Mouse (Mus musculus): ENCODE measurements at regions not wholly inside any gene's neighbourhood (a gene's known extent, or its start where the extent isn't known, plus 50 kb on each side); places are given as distances from the start of the nearest gene placed in this dataset.

DNA sequence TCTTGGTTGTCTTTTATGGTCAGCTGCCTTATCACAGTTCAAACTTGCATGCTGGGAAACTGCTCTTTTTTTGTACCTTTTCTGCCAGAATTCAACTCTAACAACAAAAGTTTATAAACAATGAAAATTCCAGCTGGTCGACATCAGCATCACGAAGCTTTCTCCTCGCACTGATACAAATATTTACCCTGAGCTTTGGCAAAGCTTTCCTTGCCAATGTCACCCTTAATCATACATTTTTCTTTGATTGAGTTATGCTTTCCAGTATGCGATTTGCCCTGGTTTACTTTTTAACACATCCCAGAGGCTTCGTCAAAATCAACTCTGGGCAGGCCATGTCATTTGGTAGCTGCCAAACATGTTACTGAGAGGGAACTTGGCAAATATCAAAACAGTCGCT, 1333.5 kb upstream of the Zeb2 start:
- no peaks in the 10 kb centered on the region for H3K27me3 ChIP-seq (replicated peaks; ENCODE audit: control insufficient read depth, insufficient read depth, low read length)
- TF ChIP-seq CTCF (IDR thresholded peaks at IDR 0.05; ENCODE audit: low read depth): no peak
- 34% methylated on average over 6 of the region's 6 CpGs for WGBS
- no peak overlapping the region for H3K27ac ChIP-seq (ENCODE audit: low read depth, low read length)
- no peak overlapping the region for H3K9ac ChIP-seq (ENCODE audit: low read depth, low read length)
- ATAC-seq: no peak
- H3K4me1 ChIP-seq (replicated peaks; ENCODE audit: control insufficient read depth, insufficient read depth, low read length): no peaks in the 10 kb centered on the region
- no peak overlapping the region for H3K4me2 ChIP-seq (replicated peaks; ENCODE audit: low read depth)
- no peaks in the 10 kb centered on the region for H3K9me3 ChIP-seq (ENCODE audit: control insufficient read depth)
- H3K4me3 ChIP-seq (ENCODE audit: low read depth, low read length): no peak overlapping the region
- no peaks in the 10 kb centered on the region for H3K36me3 ChIP-seq (ENCODE audit: control insufficient read depth, insufficient read depth)

DNA sequence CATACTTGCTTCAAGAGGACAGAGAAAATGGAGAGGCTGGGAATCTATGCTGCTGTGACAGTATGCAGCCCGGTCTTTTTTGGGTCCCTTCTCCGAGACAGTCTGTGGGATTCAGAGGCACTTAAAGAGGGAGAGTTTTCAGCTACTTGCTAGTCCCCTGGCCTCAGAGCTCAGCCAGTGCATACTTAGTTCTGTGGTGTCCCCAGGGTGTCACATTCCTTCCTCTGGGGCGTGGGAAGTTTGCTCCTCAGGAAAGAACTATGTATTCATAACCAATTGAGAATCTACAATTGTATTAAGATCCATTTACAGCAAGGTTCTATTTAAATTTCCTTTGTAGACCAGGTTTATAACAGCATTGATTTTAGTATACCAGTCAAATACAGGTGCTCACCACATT, 1328.1 kb upstream of the Zeb2 start:
- no peak overlapping the region for H3K9ac ChIP-seq (ENCODE audit: low read depth, low read length)
- no peak overlapping the region for H3K4me3 ChIP-seq (ENCODE audit: low read depth, low read length)
- WGBS: 75% methylated on average over 3 of the region's 3 CpGs
- no peaks in the 10 kb centered on the region; the same call in 1 of the 2 replicates for H3K4me1 ChIP-seq (replicated peaks; ENCODE audit: control insufficient read depth, insufficient read depth, low read length)
- H3K36me3 ChIP-seq (ENCODE audit: control insufficient read depth, insufficient read depth): no peaks in the 10 kb centered on the region
- no peaks in the 10 kb centered on the region for H3K27me3 ChIP-seq (replicated peaks; ENCODE audit: control insufficient read depth, insufficient read depth, low read length)
- no peak overlapping the region for H3K4me2 ChIP-seq (replicated peaks; ENCODE audit: low read depth)
- H3K27ac ChIP-seq (ENCODE audit: low read depth, low read length): no peak overlapping the region
- ATAC-seq: no peak
- no peaks in the 10 kb centered on the region for H3K9me3 ChIP-seq (ENCODE audit: control insufficient read depth)
- TF ChIP-seq CTCF (IDR thresholded peaks at IDR 0.05; ENCODE audit: low read depth): no peak

DNA sequence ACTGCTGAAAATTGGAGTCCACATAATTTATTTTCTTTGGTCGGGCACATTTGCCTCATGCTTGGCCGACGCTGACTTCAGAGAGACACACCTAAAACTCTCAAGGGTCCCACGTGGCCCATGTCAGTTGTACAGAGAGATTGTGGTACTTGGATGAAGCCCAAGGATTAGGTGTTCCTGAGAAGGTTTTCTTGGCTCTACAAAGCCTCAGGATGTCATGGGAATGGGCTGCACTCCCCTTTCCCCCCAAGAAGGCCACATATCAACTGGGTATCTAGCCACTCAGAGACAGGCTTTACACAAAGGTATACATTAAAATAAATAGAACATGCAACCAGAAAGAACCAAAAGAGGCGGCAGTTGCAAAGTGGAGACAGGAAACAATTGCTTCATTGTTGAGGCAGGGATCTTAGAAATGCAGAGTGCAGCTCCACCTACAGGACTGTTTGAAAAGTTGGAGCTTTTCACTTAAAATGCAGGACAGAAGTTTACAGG, 1326.5 kb upstream of the Zeb2 start:
- under 1% methylated on average over 5 of the region's 5 CpGs for WGBS
- H3K4me3 ChIP-seq (ENCODE audit: low read depth, low read length): peak overlapping the region; percentile 20

DNA sequence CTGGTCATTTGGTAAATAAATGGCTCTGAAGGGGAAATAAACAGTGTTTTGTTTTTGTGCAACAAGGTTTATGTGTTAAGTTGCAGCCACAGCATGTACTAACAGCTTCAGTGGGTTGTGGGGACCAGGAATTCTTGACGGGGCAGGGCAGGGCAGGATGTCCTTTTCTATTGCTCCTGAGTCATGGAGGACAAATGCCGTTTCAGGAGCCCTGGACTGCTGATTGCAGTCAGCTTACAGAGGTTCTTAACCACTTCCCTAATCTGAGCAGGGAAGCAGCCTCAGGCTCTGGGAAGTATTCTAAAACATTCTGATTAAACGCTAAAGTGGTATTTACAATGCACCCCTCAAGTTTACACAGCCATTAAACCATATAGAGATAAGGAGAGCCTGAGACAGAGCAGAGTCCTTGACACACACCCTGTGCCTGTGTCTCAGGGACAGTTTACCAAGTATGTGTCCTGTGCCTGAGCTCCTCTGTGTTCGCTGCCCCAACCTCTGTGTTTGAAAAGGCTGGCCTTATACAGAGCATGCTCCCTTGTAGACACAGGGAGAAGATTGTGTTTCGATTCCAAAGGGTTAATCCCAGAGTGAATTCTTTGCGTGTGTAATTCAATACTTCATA, 1326.0 kb upstream of the Zeb2 start:
- Histone ChIP-seq H3K9me3 (ENCODE audit: control insufficient read depth) (no peaks in the 10 kb centered on the region), H3K4me1 (replicated peaks; ENCODE audit: control insufficient read depth, insufficient read depth, low read length) (no peaks in the 10 kb centered on the region; the same call in 1 of the 2 replicates), H3K9ac (ENCODE audit: low read depth, low read length) (no peak overlapping the region; the same call in 1 of the 2 replicates), H3K27ac (ENCODE audit: low read depth, low read length) (no peak overlapping the region; the same call in 1 of the 2 replicates), H3K36me3 (ENCODE audit: control insufficient read depth, insufficient read depth) (no peaks in the 10 kb centered on the region), H3K27me3 (replicated peaks; ENCODE audit: control insufficient read depth, insufficient read depth, low read length) (no peaks in the 10 kb centered on the region), H3K4me2 (replicated peaks; ENCODE audit: low read depth) (peak overlapping the region; percentile 63), H3K4me3 (ENCODE audit: low read depth, low read length) (peak overlapping the region; percentile 20)
- 11% methylated on average over 6 of the region's 6 CpGs for WGBS
- ATAC-seq: peak; percentile 94
- TF ChIP-seq CTCF (IDR thresholded peaks at IDR 0.05; ENCODE audit: low read depth): no peak

More for the DNA sequence above, 1326.5 kb upstream of the Zeb2 start:
- peak; percentile 87 for TF ChIP-seq CTCF (IDR thresholded peaks at IDR 0.05; ENCODE audit: low read depth)
- Histone ChIP-seq H3K36me3 (ENCODE audit: control insufficient read depth, insufficient read depth) (no peaks in the 10 kb centered on the region), H3K27ac (ENCODE audit: low read depth, low read length) (no peak overlapping the region), H3K4me2 (replicated peaks; ENCODE audit: low read depth) (peak overlapping the region; percentile 63), H3K9ac (ENCODE audit: low read depth, low read length) (no peak overlapping the region), H3K9me3 (ENCODE audit: control insufficient read depth) (no peaks in the 10 kb centered on the region), H3K4me1 (replicated peaks; ENCODE audit: control insufficient read depth, insufficient read depth, low read length) (no peaks in the 10 kb centered on the region; the same call in 1 of the 2 replicates), H3K27me3 (replicated peaks; ENCODE audit: control insufficient read depth, insufficient read depth, low read length) (no peaks in the 10 kb centered on the region)
- ATAC-seq: peak; percentile 75

DNA sequence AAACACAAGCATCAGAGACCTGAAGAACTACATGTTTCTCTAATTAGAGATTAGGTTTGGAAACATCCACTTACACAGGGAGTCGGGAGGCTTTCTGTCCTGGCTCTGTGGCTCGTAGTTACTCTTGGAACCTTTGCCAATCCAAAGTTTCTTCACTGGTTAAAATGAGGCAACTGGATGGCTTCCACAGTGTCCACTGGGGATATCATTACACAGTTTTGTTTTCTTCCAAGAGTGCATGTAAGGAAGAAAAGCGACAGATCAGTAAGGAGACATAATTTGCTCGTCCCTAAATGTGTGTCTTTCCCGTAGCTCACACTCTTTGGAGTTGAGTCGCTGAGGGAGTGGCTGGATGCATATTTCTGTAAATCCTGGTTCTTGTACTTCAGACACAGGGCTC, 1325.4 kb upstream of the Zeb2 start:
- no peak for TF ChIP-seq CTCF (IDR thresholded peaks at IDR 0.05; ENCODE audit: low read depth)
- H3K27me3 ChIP-seq (replicated peaks; ENCODE audit: control insufficient read depth, insufficient read depth, low read length): no peaks in the 10 kb centered on the region
- H3K4me3 ChIP-seq (ENCODE audit: low read depth, low read length): no peak overlapping the region
- no peaks in the 10 kb centered on the region for H3K36me3 ChIP-seq (ENCODE audit: control insufficient read depth, insufficient read depth)
- H3K4me1 ChIP-seq (replicated peaks; ENCODE audit: control insufficient read depth, insufficient read depth, low read length): no peaks in the 10 kb centered on the region; the same call in 1 of the 2 replicates
- H3K9ac ChIP-seq (ENCODE audit: low read depth, low read length): no peak overlapping the region
- no peak overlapping the region for H3K27ac ChIP-seq (ENCODE audit: low read depth, low read length)
- WGBS: 43% methylated on average over 6 of the region's 6 CpGs
- peak overlapping the region; percentile 63; the same call in 1 of the 2 replicates for H3K4me2 ChIP-seq (replicated peaks; ENCODE audit: low read depth)
- H3K9me3 ChIP-seq (ENCODE audit: control insufficient read depth): no peaks in the 10 kb centered on the region
- ATAC-seq: no peak

DNA sequence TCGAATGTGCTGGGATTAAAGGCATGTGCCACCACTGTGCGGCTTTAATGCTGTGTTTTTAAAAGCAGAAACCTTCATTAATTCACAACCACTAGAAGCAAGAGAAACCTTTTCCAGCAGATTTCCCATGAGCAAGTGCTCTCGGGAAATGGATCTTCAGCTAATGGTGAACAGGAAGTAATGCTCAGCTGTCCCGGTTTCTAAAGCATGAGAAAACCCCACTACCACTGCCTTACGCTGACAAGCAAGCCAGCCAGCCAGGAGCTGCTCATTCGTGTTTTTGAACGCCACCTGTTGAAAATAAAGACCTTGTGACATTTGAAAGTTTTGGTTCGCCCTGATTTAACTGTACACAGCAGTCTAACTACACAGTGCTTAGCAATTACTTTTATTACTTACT, 1324.7 kb upstream of the Zeb2 start:
- no peaks in the 10 kb centered on the region for H3K9me3 ChIP-seq (ENCODE audit: control insufficient read depth)
- ATAC-seq: no peak
- no peak overlapping the region for H3K4me3 ChIP-seq (ENCODE audit: low read depth, low read length)
- no peak overlapping the region for H3K9ac ChIP-seq (ENCODE audit: low read depth, low read length)
- H3K4me1 ChIP-seq (replicated peaks; ENCODE audit: control insufficient read depth, insufficient read depth, low read length): no peaks in the 10 kb centered on the region; the same call in 1 of the 2 replicates
- TF ChIP-seq CTCF (IDR thresholded peaks at IDR 0.05; ENCODE audit: low read depth): no peak
- no peaks in the 10 kb centered on the region for H3K27me3 ChIP-seq (replicated peaks; ENCODE audit: control insufficient read depth, insufficient read depth, low read length)
- H3K36me3 ChIP-seq (ENCODE audit: control insufficient read depth, insufficient read depth): no peaks in the 10 kb centered on the region
- 72% methylated on average over 8 of the region's 8 CpGs for WGBS
- H3K27ac ChIP-seq (ENCODE audit: low read depth, low read length): no peak overlapping the region
- no peak overlapping the region for H3K4me2 ChIP-seq (replicated peaks; ENCODE audit: low read depth)
